Mouse (Mus musculus): ENCODE measurements around the gene Elp6. TPM values are rescaled to one million over a fixed set of nuclear protein-coding genes. Genes with fewer than 3 reads are reported as not detected.

Gene Elp6
- total RNA-seq, 2 experiments from 2014 or later: 9.7 to 13.8 TPM

- no peak for DNase-seq
Observed at GRCm38 (mm10) chr9:110361299-110361698, 56.3 kb downstream of the Elp6 start.

GRCm38 (mm10) chr9:110362337-110362736, 57.4 kb downstream of the Elp6 start:
- no peak for DNase-seq

- no peak for DNase-seq
Observed at GRCm38 (mm10) chr9:110366746-110367145, 61.8 kb downstream of the Elp6 start.

- DNase-seq: no peak
Observed at GRCm38 (mm10) chr9:110369860-110370259, 64.9 kb downstream of the Elp6 start.

Small RNAs within 50 kb of the gene (microRNA-seq; reads per million reads assigned to microRNA genes)
- 28.7 to 37.2 reads per million in 2 experiments for gene Mir6236

Other genes starting within 250 kb of the Elp6 start
- gene Smarcc1, start 187.5 kb upstream of the Elp6 start, total RNA-seq (2021): 10 to 100 TPM; 60.7 to 67.9 TPM
- gene Dhx30, start 187.3 kb upstream of the Elp6 start, total RNA-seq (2021): 100 to 1,000 TPM; 154 to 159 TPM
- gene Cspg5, start 61.4 kb upstream of the Elp6 start, total RNA-seq (2021): 100 to 1,000 TPM; 274 to 279 TPM
- gene Scap, start 28.1 kb downstream of the Elp6 start, total RNA-seq (2021): 10 to 100 TPM; 97.4 to 98.6 TPM
- 10 to 100 TPM; 53.5 to 54.3 TPM for gene Ptpn23, start 103.0 kb downstream of the Elp6 start, total RNA-seq (2021)
- gene Ngp, start 114.6 kb downstream of the Elp6 start, total RNA-seq (2021): not detected
- gene Klhl18, start 171.5 kb downstream of the Elp6 start, total RNA-seq (2021): 10 to 100 TPM; 24.0 to 25.8 TPM
- 1 to 10 TPM; 3.0 to 3.8 TPM for gene Kif9, start 171.8 kb downstream of the Elp6 start, total RNA-seq (2021)
- 10 to 100 TPM; 62.6 to 67.6 TPM for gene Setd2, start 227.4 kb downstream of the Elp6 start, total RNA-seq (2021)